Mouse (Mus musculus) layer of hippocampus, postnatal 10 days (tissue): ENCODE measurements around the gene Tcf7l2. TPM values are rescaled to one million over a fixed set of nuclear protein-coding genes. Genes with fewer than 3 reads are reported as not detected.

ENCODE experiments used
- DNase-seq, 2 experiments: peaks; one replicate each; pipeline ENCODE4 v3.0.0; 2021; ENCODE audit warnings: low spot score in 2 of 2
- total RNA-seq, 2 experiments: library from RNA; stranded (reverse); gene quantifications; 2 replicates each; pipeline ENCODE4 v1.2.3; 2021

Tcf7l2 gene
- total RNA-seq, 2 experiments from 2014 or later = 14.2 to 26.1 TPM

DNA sequence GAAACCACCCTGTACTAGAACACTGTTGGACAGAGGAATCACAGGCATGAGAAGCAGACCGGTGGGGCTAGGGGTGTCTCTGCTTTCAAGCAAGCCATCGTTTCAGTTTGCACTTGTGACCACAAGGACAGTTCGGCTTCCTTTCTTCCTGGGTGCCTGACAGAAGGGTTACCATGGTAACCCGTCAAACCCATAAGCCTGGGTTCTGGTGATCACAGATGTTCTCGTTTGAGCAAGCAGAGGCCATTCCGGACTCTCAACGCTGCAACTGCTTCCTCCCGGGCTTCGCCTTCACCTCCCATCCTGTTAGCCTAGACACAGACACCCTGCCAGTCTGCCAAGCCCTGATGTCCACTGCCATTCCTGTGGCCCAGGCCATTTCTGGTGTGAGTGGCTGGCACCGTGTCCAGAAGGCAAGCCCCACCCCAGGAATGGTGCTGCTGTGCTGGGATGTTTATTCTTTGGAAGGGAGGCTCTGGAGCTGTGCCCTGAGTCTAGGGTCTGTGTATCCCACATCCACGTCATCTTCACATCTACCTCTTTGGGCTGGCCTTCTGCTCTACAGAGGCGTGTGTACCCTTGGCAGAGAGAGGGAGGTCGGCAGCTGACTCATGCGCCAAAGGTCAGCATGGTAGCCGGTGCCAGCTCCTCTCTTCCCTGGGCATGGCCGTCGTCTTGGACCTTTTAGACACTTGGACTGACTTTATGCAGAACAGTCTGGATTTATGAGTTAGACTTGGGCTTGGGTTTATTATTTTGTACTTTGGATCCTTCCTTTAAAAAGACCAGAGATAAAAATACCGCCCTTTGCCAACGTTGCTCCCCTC, 110.1 kb downstream of the Tcf7l2 start:
- peak; percentile 19 to 30 for DNase-seq

- DNase-seq = no peak
Observed at GRCm38 (mm10) chr19:55854389-55854788, 112.8 kb downstream of the Tcf7l2 start.

- DNase-seq = no peak
Observed at GRCm38 (mm10) chr19:55855571-55855970, 114.0 kb downstream of the Tcf7l2 start.

DNA sequence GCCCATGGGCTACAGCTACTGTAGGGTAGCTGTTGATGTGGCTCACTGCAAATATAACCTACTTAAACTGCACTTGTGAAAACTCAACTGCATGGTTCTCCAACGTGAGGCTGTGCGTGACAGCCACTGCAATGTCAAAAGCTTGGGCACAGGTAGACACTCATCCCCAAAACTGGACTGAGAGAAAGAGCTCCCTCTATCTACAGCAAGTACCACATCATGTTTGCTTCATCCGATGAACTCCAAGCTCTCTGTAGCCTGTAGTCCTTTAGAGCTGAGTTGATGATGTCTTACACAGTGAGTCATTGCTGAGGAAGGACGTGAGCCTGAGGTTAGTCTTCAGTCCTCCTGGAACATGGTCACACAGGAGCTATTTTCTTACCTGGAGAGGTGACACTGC, 115.7 kb downstream of the Tcf7l2 start:
- no peak for DNase-seq

DNA sequence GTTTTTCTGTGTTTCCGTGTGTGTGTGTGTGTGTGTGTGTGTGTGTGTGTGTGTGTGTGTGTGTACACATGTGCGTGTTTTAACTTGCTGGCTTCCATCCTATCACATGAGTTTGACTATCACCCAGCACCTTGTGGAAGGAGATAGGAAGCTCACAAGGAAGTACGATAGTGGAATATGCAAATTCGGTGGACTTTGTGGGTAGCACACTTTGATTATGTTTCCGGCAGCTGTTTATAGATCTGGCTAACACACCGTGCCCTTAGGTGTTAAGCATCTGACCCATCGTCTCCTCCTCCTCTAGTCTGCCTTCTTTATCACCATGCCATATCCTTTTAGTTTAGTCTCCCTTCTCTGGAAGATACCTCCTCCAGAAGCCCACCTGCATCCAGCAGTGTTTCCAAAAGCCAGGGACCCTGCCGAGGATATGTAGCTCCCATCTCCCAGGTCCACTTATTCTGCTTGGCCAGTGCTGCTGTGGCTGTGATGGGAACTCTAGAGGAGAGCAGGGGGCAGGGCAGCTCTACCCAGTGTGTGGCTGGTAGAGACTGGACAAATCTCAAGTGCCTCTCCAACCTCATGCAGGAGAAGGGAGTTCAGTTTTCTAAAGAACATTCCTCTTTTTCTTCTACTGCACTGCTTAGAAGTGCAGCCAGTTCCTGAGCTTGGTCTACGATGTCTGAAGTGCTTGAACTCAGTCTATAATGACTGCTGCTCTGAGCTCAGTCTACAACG, 118.6 kb downstream of the Tcf7l2 start:
- DNase-seq = no peak

GRCm38 (mm10) chr19:55861746-55862145, 120.1 kb downstream of the Tcf7l2 start:
- DNase-seq = no peak

DNA sequence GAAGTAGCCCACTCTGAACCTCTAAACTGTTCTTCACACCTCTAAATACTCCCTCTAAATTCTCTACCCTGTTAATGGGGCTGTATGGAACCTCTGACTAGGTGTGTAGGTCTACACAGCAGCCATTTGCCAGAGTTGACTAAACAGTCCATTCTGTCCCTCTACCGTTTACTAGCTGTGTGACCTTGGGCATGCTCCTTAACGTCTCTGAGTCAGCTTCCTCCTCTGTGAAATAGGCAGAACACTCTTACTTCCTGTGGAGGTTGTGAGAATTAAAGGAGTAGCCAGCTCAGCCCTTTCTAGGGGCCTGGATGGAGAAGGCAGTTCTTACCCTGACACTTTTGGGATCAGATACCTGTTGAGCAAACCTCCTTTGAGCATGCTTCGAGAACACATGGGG, 120.9 kb downstream of the Tcf7l2 start:
- no peak for DNase-seq

DNA sequence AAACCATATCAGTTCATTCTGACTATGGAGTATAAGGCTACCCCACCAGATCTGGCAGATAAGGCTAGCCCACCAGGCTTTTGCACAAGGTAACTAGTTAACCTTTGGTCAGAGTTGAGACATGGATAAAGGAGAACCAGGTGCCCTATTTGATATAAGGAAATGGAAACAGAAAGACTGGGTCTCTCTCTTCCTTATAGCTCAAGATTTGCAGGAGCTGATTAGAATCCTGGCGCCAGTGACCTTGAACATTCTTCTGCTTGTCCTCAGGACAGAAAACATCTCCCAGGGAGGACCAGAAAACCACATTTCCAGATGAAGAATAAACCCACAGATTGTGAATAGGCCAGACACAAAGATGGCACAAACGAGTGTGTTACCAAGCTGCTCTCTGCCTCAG, 123.4 kb downstream of the Tcf7l2 start:
- DNase-seq = no peak

GRCm38 (mm10) chr19:55865774-55866578, 124.4 kb downstream of the Tcf7l2 start:
- DNase-seq = no peak

- no peak for DNase-seq
Observed at GRCm38 (mm10) chr19:55867255-55867654, 125.6 kb downstream of the Tcf7l2 start.

- no peak for DNase-seq
Observed at GRCm38 (mm10) chr19:55867905-55868304, 126.3 kb downstream of the Tcf7l2 start.

GRCm38 (mm10) chr19:55868597-55868996, 127.0 kb downstream of the Tcf7l2 start:
- DNase-seq = no peak

DNA sequence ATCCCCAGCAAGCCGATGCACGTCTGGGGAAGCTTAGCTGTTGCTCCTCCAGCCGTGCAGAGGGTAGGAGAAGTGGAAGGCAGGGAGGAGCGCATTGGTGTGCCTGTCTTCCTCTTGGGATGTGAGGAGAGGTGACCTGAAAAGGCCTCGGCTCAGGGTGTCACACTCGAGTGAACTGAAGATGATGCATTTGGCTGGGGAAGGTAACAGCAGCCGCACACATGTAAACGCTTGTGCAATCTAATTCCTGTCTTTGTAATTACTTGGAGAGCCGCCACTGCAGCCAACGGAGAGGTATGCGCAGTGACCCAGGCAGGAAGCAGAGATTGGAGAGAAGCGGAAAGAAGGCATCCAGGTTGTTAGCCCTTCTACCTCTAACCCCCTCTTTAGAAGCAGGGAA, 129.2 kb downstream of the Tcf7l2 start:
- no peak for DNase-seq

DNA sequence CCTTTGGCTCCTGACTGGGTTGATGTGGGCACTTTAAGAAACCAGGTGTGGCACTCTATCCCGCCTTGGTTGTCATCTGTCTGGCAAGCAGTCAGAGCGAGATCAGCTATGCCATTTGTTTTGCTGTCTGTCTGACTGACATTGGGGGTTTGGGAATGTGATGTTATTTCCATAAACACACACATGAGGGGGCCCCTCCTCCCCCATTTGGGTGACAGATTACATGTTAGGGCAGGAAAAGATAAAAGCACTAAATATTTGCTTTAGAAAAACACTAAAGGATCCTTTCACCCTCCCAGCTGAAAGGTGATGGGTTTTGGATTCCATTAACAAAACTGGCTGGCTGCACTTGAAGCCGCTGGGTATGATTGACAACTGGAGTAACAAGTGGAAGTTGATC, 129.9 kb downstream of the Tcf7l2 start:
- DNase-seq = no peak

DNA sequence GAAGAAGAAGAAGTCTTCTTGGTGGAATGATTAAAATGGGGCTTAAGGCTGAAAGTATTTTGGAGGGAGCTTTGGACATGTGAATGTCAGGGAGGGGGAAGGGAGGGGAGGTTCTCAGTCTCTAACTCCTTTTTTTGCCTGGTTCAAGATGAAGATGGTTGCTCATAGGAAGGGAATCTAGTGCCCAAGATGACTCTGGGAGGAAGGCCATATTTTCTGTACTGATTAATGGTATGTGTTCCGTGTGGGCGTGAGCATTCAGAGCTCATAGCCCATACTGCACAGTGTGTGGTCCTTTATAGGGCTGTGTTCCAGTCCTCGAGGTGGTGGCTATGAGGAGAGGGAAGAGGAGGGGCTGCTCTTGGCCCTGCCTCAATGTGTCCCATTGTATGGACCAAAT, 131.6 kb downstream of the Tcf7l2 start:
- DNase-seq = no peak

GRCm38 (mm10) chr19:55876501-55876900, 134.9 kb downstream of the Tcf7l2 start:
- no peak for DNase-seq

DNA sequence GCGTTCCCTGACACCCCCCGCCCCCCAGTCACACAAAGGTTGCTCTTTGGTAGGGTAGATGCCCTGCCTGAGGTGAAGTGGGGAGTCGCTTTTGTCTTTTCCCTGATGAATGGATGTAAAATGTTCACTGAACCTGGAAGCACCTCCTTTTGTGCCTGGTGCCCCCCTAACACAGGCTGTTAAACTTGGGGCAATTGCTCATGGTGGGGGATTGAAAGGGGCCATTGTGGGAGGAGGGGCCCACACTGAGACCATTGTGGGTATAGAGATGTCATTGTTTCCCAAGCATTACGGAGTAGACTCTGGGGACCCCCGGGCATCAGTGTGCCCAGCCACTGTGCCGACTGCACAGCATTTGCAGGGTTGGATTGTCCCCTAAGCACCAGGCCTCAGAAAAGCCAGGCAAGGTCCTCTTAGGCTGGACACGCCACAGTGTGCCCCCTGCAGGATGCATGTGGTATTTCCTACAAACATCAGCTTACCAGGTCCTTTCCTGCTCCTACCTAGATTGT, 135.8 kb downstream of the Tcf7l2 start:
- peak; percentile 67 to 76 for DNase-seq

DNA sequence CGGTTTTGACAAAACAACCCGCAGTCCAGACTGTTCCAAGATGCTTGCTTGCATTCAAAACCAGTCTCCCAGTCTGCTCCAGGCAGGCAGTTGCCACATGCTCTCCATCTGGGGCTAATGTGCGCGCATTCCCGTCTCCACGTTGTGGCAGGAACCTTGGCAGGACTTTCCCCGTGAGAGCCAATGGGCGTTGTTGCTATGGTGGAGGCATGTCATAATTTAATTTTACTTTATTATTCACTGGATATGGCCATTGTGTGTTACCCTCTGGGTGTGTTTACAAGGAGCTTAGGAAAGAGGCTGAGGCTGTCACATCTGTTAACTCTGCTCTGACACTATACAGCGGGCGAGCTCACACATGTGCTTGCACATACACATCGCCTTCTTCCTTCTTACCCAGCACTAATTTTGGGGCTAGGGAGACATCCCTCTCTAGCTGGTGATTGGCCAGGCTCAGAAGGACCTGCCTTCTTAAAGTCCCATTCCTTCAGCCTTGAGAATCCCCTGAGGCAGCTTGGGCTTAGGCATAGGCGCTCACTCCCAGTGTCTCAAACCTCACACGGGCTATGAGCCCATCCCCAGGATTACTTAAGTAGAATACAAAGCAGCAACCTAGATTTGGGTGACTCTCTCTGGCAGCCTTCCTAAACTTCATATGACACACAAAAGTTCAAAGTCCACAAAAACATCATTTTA, 139.2 kb downstream of the Tcf7l2 start:
- peak; percentile 40 to 63 for DNase-seq

DNA sequence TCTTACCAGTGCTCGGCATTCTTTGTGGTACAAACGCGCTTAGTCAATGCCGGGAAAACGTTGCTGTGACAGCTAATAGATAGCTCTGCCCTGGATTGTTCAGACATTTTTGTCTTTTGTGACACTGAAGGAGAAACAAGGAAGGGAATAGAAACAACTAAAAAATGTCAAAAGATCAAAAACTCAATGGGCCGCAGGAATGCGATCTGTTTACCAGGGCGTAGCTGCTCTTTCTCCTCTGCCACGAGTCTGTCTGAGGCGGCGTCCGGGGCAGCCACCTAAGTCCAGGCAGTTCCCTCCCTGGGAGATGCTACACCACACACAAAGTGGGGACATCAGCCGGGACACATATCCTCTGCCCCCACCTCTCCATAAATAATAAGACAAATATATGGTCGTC, 144.9 kb downstream of the Tcf7l2 start:
- DNase-seq = no peak

DNA sequence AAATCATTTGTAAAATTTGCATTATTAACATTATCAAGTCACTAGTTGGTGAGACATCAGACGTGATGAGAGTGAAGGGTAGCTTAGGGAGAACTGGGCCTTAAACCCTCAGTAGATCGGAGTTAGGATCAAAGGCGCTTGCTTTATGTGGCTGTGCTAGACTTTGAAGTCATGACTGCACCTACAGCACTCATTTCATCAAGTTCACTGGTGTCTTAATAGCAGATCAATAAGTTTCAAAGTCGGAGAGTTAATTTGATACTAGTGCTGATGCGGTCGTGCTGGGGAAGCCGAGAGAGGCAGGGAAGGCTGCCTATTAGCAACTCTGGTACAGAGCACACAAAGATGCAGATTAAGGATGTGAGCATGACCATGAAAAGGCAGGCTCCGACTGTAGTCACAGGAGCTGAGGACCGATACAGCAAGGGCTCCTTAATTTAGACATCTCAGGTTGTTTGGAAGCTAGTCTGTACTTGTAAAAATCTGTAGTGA, 150.1 kb downstream of the Tcf7l2 start:
- no peak for DNase-seq

- DNase-seq = no peak
Observed at GRCm38 (mm10) chr19:55893557-55893956, 151.9 kb downstream of the Tcf7l2 start.
